Mouse (Mus musculus) left cerebral cortex, postnatal 25 days (tissue): Measurements from ENCODE around the gene Ap1m2. TPM values are rescaled to one million over a fixed set of nuclear protein-coding genes. Genes with fewer than 3 reads are reported as not detected.

Source experiments
- DNase-seq, 2 experiments: peaks; one replicate each; pipeline ENCODE4 v3.0.0; 2022; ENCODE audit warnings: low spot score in 2 of 2, mixed read lengths in 1 of 2
- intact Hi-C: fragments of 180-260 bp; cut with DNase I; formaldehyde crosslinking; loops from one replicate; pipeline ENCODE4 v1.15.1; 2025
- total RNA-seq, 2 experiments: library from RNA; stranded (reverse); gene quantifications; 2 replicates each; pipeline ENCODE4 v1.2.3; 2021

Gene Ap1m2
- 1 to 10 TPM in 1 of 2 experiments, under 1 TPM in 1; 0.89 to 1.3 TPM for total RNA-seq

- no peak for DNase-seq
- intact Hi-C loops: no loop called here
Measured at GRCm38 (mm10) chr9:21312134-21312533, at the start of gene Ap1m2. Gene Ap1m2, minus strand, starts transcription at chr9:21312337.

- intact Hi-C loops: loop anchor here (1.0 kb wide), 2 partner anchors 39 to 44 kb away; no protein-coding TSS in a partner anchor
- peak; percentile 70 to 81 for DNase-seq
Measured at GRCm38 (mm10) chr9:21356981-21357718, 45.0 kb upstream of the Ap1m2 start.

- DNase-seq: no peak
- intact Hi-C loops: no loop called here
Measured at GRCm38 (mm10) chr9:21354796-21355195, 42.7 kb upstream of the Ap1m2 start.

GRCm38 (mm10) chr9:21353373-21353686, 41.2 kb upstream of the Ap1m2 start:
- DNase-seq: no peak
- intact Hi-C loops: no loop called here

- intact Hi-C loops: no loop called here
- DNase-seq: no peak
Measured at GRCm38 (mm10) chr9:21352463-21353372, 40.6 kb upstream of the Ap1m2 start.

- intact Hi-C loops: no loop called here
- DNase-seq: no peak
Measured at GRCm38 (mm10) chr9:21351702-21352377, 39.7 kb upstream of the Ap1m2 start.

- no peak for DNase-seq
- intact Hi-C loops: no loop called here
Measured at GRCm38 (mm10) chr9:21351178-21351577, 39.0 kb upstream of the Ap1m2 start.

GRCm38 (mm10) chr9:21348152-21348551, 36.0 kb upstream of the Ap1m2 start:
- DNase-seq: no peak
- intact Hi-C loops: no loop called here

- no peak for DNase-seq
- intact Hi-C loops: no loop called here
Measured at GRCm38 (mm10) chr9:21346627-21347365, 34.7 kb upstream of the Ap1m2 start.

GRCm38 (mm10) chr9:21340411-21340810, 28.3 kb upstream of the Ap1m2 start:
- DNase-seq: no peak
- intact Hi-C loops: no loop called here

GRCm38 (mm10) chr9:21337652-21338051, 25.5 kb upstream of the Ap1m2 start:
- DNase-seq: no peak
- intact Hi-C loops: no loop called here

GRCm38 (mm10) chr9:21336491-21336890, 24.4 kb upstream of the Ap1m2 start:
- DNase-seq: no peak
- intact Hi-C loops: no loop called here

- intact Hi-C loops: no loop called here
- DNase-seq: no peak
Measured at GRCm38 (mm10) chr9:21335391-21335790, 23.3 kb upstream of the Ap1m2 start.

GRCm38 (mm10) chr9:21334747-21335146, 22.6 kb upstream of the Ap1m2 start:
- intact Hi-C loops: no loop called here
- no peak for DNase-seq

- no peak for DNase-seq
- intact Hi-C loops: no loop called here
Measured at GRCm38 (mm10) chr9:21333523-21333922, 21.4 kb upstream of the Ap1m2 start.

- DNase-seq: no peak
- intact Hi-C loops: no loop called here
Measured at GRCm38 (mm10) chr9:21332161-21333061, 20.3 kb upstream of the Ap1m2 start.

- no peak for DNase-seq
- intact Hi-C loops: no loop called here
Measured at GRCm38 (mm10) chr9:21331365-21332140, 19.4 kb upstream of the Ap1m2 start.

GRCm38 (mm10) chr9:21329699-21330289, 17.7 kb upstream of the Ap1m2 start:
- intact Hi-C loops: no loop called here
- DNase-seq: no peak
